ENCODE assay signal across 32 mouse cellular contexts in the genomic region with DNA sequence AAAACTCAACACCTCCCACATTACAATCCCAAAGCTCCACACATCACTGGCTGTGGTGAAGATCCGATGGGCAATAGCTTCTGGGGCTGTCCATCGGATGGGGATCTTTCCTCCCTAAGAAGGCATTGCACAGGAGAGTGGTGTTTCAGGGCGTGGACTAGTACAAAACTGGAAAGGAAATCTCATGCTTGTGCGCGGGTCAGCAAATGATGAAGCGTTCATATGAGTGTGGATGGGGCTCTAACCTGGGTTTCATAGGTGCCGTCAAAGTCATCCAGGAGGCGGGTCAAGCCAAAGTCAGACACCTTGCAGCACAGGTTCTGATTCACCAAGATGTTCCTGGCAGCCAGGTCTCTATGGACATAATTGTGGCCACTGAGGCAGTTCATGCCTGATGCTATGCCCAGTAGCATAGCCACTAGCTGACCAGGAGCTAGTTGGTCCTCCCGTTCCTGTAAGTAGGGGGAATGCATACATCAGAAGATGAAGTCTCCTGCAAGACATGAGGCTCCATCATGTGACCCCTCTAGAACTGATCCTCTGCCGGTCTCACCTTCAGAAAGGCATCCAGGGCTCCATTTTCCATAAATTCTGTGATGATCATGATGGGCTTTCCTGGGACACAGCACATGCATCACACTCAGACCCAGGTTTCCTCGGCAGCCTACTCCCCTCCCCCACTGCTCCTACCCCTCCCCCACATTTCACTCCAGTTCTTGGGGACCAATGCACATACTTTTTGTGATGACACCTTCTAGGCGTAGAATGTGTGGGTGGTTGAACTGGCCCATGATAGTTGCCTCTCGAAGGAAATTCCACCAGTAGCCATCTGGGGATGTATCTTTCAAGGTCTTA. TPM values are rescaled to one million over a fixed set of nuclear protein-coding genes. Genes with fewer than 3 reads are reported as not detected.
A peak's percentile ranks its signal among the peaks of the same experiment; 100 is the strongest.
DNase-seq lines count a peak whose midpoint lies in the region; ATAC-seq and TF ChIP-seq lines count a peak whose summit lies in the region.
"Had no signal": no experiment of that assay in that cellular context is flagged by ENCODE, and none has a peak within 500 bp of the region (broad histone marks: within the 10 kb centered on the region; RNA-seq: fewer than 3 reads in every experiment).

No protein-coding gene starts in this region.

- peaks cover 31 to 50% of the 10 kb centered on the region in 2 experiments for H3K4me1 ChIP-seq in heart, embryonic 14.5 days (ENCODE audit: control insufficient read depth in 2 of 2, insufficient read depth in 2 of 2, low read length in 2 of 2)
- H3K4me1 ChIP-seq in lung, embryonic 16.5 days (replicated peaks; ENCODE audit: control insufficient read depth, insufficient read depth, low read length): peaks cover 38% of the 10 kb centered on the region
- H3K4me1 ChIP-seq: embryonic facial prominence, embryonic 12.5 days; hindbrain, embryonic 12.5 days; midbrain, embryonic 13.5 days had no signal

- peaks cover 56% of the 10 kb centered on the region for H3K36me3 ChIP-seq in heart, embryonic 14.5 days (ENCODE audit: control insufficient read depth, insufficient read depth, low read length)
- H3K36me3 ChIP-seq in lung, embryonic 16.5 days (ENCODE audit: control insufficient read depth, insufficient read depth, low read length): peaks cover 40% of the 10 kb centered on the region
- H3K36me3 ChIP-seq in C2C12 (ENCODE audit: control insufficient read depth, insufficient read depth): peaks cover 43% of the 10 kb centered on the region

- H3ac ChIP-seq in C2C12 (ENCODE audit: control insufficient read depth, insufficient read length, low read depth): no peak overlapping the region

- H3K27ac ChIP-seq in heart, embryonic 14.5 days (replicated peaks in 1 of 2; ENCODE audit: control insufficient read depth in 1 of 2, insufficient read depth in 1 of 2, low read depth in 2 of 2, low read length in 2 of 2): peak overlapping the region; percentile 10 to 57; a peak in 2 of 4 replicates
- peak overlapping the region; percentile 83 for H3K27ac ChIP-seq in lung, embryonic 16.5 days (ENCODE audit: low read length)
- H3K27ac ChIP-seq: embryonic facial prominence, embryonic 12.5 days; forebrain, embryonic 10.5 days; forebrain, embryonic 15.5 days; hindbrain, embryonic 12.5 days; hindbrain, postnatal 0 days; intestine, embryonic 15.5 days; layer of hippocampus, adult 2 months; limb, embryonic 13.5 days; midbrain, embryonic 13.5 days; stomach, postnatal 0 days had no signal

- no peak for ATAC-seq in heart, embryonic 14.5 days (ENCODE audit: insufficient number of reproducible peaks, insufficient read depth, low FRiP score, low read depth)
- ATAC-seq in lung, embryonic 16.5 days (ENCODE audit: low read depth): no peak
- ATAC-seq: forebrain, embryonic 15.5 days; hindbrain, postnatal 0 days; intestine, embryonic 15.5 days; midbrain, embryonic 13.5 days had no signal

- no peak overlapping the region for H3K4me2 ChIP-seq in heart, embryonic 14.5 days (ENCODE audit: low read length)
- no peak overlapping the region for H3K4me2 ChIP-seq in lung, embryonic 16.5 days (ENCODE audit: low read depth, low read length)
- H3K4me2 ChIP-seq: embryonic facial prominence, embryonic 12.5 days; forebrain, embryonic 15.5 days; hindbrain, embryonic 12.5 days; intestine, embryonic 15.5 days; limb, embryonic 13.5 days; liver, embryonic 11.5 days; midbrain, embryonic 13.5 days had no signal

- DNase-seq in heart, adult 9 months (ENCODE audit: low spot score in 2 of 2): no peak
- DNase-seq in lung, adult 18-20 months: no peak
- DNase-seq in 3T3-L1 (ENCODE audit: low read depth, low spot score): peak; percentile 53
- DNase-seq in frontal cortex, adult 2 months (ENCODE audit: extremely low spot score in 1 of 2, low spot score in 1 of 2): no peak
- DNase-seq: adrenal gland, postnatal 10 days; cerebellum, adult 9-10 months; embryo, embryonic 11 days; kidney, adult 2 months; kidney, postnatal 36 days; lung, postnatal 36 days; thymus, postnatal 4 days had no signal

- peaks cover 19% of the 10 kb centered on the region for H3K79me2 ChIP-seq in C2C12 (ENCODE audit: control insufficient read depth, insufficient read depth)

- no peak overlapping the region for H3K9ac ChIP-seq in heart, embryonic 14.5 days (ENCODE audit: low read length)
- H3K9ac ChIP-seq in lung, embryonic 16.5 days (ENCODE audit: low read length): no peak overlapping the region
- H3K9ac ChIP-seq: embryonic facial prominence, embryonic 12.5 days; forebrain, embryonic 15.5 days; hindbrain, embryonic 12.5 days; intestine, embryonic 15.5 days; limb, embryonic 13.5 days; midbrain, embryonic 13.5 days had no signal

- no peak for TF ChIP-seq CTCF in C2C12 (IDR thresholded peaks at IDR 0.05; ENCODE audit: control insufficient read depth, insufficient read depth, insufficient read length)

- no peaks in the 10 kb centered on the region for H3K27me3 ChIP-seq in heart, embryonic 14.5 days (ENCODE audit: control insufficient read depth, insufficient read depth, low read length)
- no peaks in the 10 kb centered on the region for H3K27me3 ChIP-seq in lung, embryonic 16.5 days (ENCODE audit: control insufficient read depth, insufficient read depth, low read depth, low read length)
- H3K27me3 ChIP-seq in C2C12 (ENCODE audit: control insufficient read depth, insufficient read depth, insufficient read length): no peaks in the 10 kb centered on the region
- H3K27me3 ChIP-seq: embryonic facial prominence, embryonic 12.5 days; forebrain, embryonic 15.5 days; hindbrain, embryonic 12.5 days; intestine, embryonic 15.5 days; limb, embryonic 13.5 days; midbrain, embryonic 13.5 days; Patski had no signal

- WGBS in heart, embryonic 14.5 days: 83% methylated on average over 13 of the region's 13 CpGs
- 89% methylated on average over 13 of the region's 13 CpGs for WGBS in lung, embryonic 16.5 days

- no peak overlapping the region for H3K4me3 ChIP-seq in heart, embryonic 14.5 days (ENCODE audit: control insufficient read depth in 1 of 2, insufficient read depth in 1 of 2, low read depth in 1 of 2, low read length in 2 of 2)
- H3K4me3 ChIP-seq in lung, embryonic 16.5 days (ENCODE audit: low read length): no peak overlapping the region
- no peak overlapping the region for H3K4me3 ChIP-seq in C2C12 (ENCODE audit: insufficient read depth, poor library complexity, severe bottlenecking)
- H3K4me3 ChIP-seq: embryonic facial prominence, embryonic 12.5 days; forebrain, embryonic 10.5 days; forebrain, embryonic 15.5 days; hindbrain, embryonic 12.5 days; intestine, embryonic 15.5 days; layer of hippocampus, adult 2 months; limb, embryonic 13.5 days; midbrain, embryonic 13.5 days had no signal

- H3K79me3 ChIP-seq in C2C12 (ENCODE audit: low read depth): peaks cover 4% of the 10 kb centered on the region

- no peaks in the 10 kb centered on the region for H3K9me3 ChIP-seq in heart, embryonic 14.5 days (ENCODE audit: control insufficient read depth, low read length)
- no peaks in the 10 kb centered on the region for H3K9me3 ChIP-seq in lung, embryonic 16.5 days (ENCODE audit: control insufficient read depth, low read length)
- H3K9me3 ChIP-seq: embryonic facial prominence, embryonic 12.5 days; forebrain, embryonic 10.5 days; forebrain, embryonic 15.5 days; G1E; hindbrain, embryonic 12.5 days; intestine, embryonic 15.5 days; limb, embryonic 13.5 days; midbrain, embryonic 13.5 days had no signal

TF ChIP-seq in C2C12, 6 proteins besides CTCF, POLR2A, EP300 and RAD21:
- no peak for TF ChIP-seq CEBPB (IDR thresholded peaks at IDR 0.05; ENCODE audit: low read depth)
- TF ChIP-seq FOSL1 (IDR thresholded peaks at IDR 0.05; ENCODE audit: insufficient read depth, low read length, poor library complexity, severe bottlenecking): no peak
- peak; percentile 67 for TF ChIP-seq USF1 (IDR thresholded peaks at IDR 0.05; ENCODE audit: low read depth)
- no peak for TF ChIP-seq MYOD1 (IDR thresholded peaks at IDR 0.05; ENCODE audit: control insufficient read depth, insufficient read length, low read depth)

RNA-seq across cellular contexts. Expression of a gene that starts 11.8 kb away (rescaled TPM):
- 0.96 and 1.1 TPM in 2 replicates for polyA plus RNA-seq in heart, embryonic 14.5 days (2014; fragmentation: Nextera tagmentation; extraction: Ambion mirVana)
- 18.5 and 18.8 TPM in 2 replicates for polyA plus RNA-seq in lung, embryonic 16.5 days (2015; fragmentation: Nextera tagmentation; extraction: Ambion mirVana)
- 8.4 TPM for polyA plus RNA-seq in C2C12 (2012; fragmentation: generic; extraction: Trizol)
- polyA plus RNA-seq in frontal cortex, adult 2 months (2012; rRNA removed): 0.23 and 0.52 TPM in 2 replicates
- polyA plus RNA-seq: G1E had no signal

RNA-seq across cellular contexts. Expression of a gene that starts 11.8 kb away (rescaled TPM):
- 167 and 173 TPM in 2 replicates for polyA plus RNA-seq in heart, embryonic 14.5 days (2014; fragmentation: Nextera tagmentation; extraction: Ambion mirVana)
- 188 and 203 TPM in 2 replicates for polyA plus RNA-seq in lung, embryonic 16.5 days (2015; fragmentation: Nextera tagmentation; extraction: Ambion mirVana)
- 694 TPM for polyA plus RNA-seq in C2C12 (2012; fragmentation: generic; extraction: Trizol)
- 59.7 and 69.8 TPM in 2 replicates for polyA plus RNA-seq in frontal cortex, adult 2 months (2012; rRNA removed)

RNA-seq across cellular contexts. Expression of a gene that starts 36.8 kb away (rescaled TPM):
- polyA plus RNA-seq in heart, embryonic 14.5 days (2014; fragmentation: Nextera tagmentation; extraction: Ambion mirVana): 0.14 and 0.20 TPM in 2 replicates
- 0.10 and 0.16 TPM in 2 replicates for polyA plus RNA-seq in lung, embryonic 16.5 days (2015; fragmentation: Nextera tagmentation; extraction: Ambion mirVana)
- 15.6 TPM for polyA plus RNA-seq in C2C12 (2012; fragmentation: generic; extraction: Trizol)
- 85.7 and 92.4 TPM in 2 replicates for polyA plus RNA-seq in frontal cortex, adult 2 months (2012; rRNA removed)
- polyA plus RNA-seq: liver, embryonic 16.5 days had no signal

RNA-seq across cellular contexts. Expression of a gene that starts 38.8 kb away (rescaled TPM):
- polyA plus RNA-seq in heart, embryonic 14.5 days (2014; fragmentation: Nextera tagmentation; extraction: Ambion mirVana): not detected in 2 replicates
- not detected in 2 replicates for polyA plus RNA-seq in lung, embryonic 16.5 days (2015; fragmentation: Nextera tagmentation; extraction: Ambion mirVana)
- not detected for polyA plus RNA-seq in C2C12 (2012; fragmentation: generic; extraction: Trizol)
- polyA plus RNA-seq in frontal cortex, adult 2 months (2012; rRNA removed): 0.17 and 0.18 TPM in 2 replicates
- polyA plus RNA-seq: embryonic facial prominence, embryonic 12.5 days; forebrain, embryonic 10.5 days; forebrain, embryonic 15.5 days; G1E; heart, embryonic 16.5 days; hindbrain, embryonic 12.5 days; hindbrain, postnatal 0 days; intestine, embryonic 15.5 days; kidney, adult 2 months; kidney, embryonic 16.5 days; limb, embryonic 13.5 days; liver, embryonic 11.5 days; liver, embryonic 16.5 days; midbrain, embryonic 13.5 days; neural tube, embryonic 14.5 days; Patski; stomach, postnatal 0 days; thymus, postnatal 0 days had no signal

RNA-seq across cellular contexts. Expression of a gene that starts 44.0 kb away (rescaled TPM):
- not detected in 2 replicates for polyA plus RNA-seq in heart, embryonic 14.5 days (2014; fragmentation: Nextera tagmentation; extraction: Ambion mirVana)
- not detected in 2 replicates for polyA plus RNA-seq in lung, embryonic 16.5 days (2015; fragmentation: Nextera tagmentation; extraction: Ambion mirVana)
- polyA plus RNA-seq in C2C12 (2012; fragmentation: generic; extraction: Trizol): not detected
- 0.08 and 0.14 TPM in 2 replicates for polyA plus RNA-seq in frontal cortex, adult 2 months (2012; rRNA removed)
- polyA plus RNA-seq: embryonic facial prominence, embryonic 12.5 days; forebrain, embryonic 10.5 days; forebrain, embryonic 15.5 days; G1E; heart, embryonic 16.5 days; hindbrain, embryonic 12.5 days; hindbrain, postnatal 0 days; intestine, embryonic 15.5 days; kidney, adult 2 months; kidney, embryonic 16.5 days; limb, embryonic 13.5 days; liver, embryonic 11.5 days; liver, embryonic 16.5 days; midbrain, embryonic 13.5 days; neural tube, embryonic 14.5 days; Patski; stomach, postnatal 0 days; thymus, postnatal 0 days had no signal

Comparison
In these comparisons a context has a peak if more than half of its experiments do, and no peak if none do; other contexts are left out.
1. RNA of a gene that starts 36.8 kb away (polyA plus RNA-seq): 85.7 to 92.4 TPM in frontal cortex, adult 2 months and 15.6 TPM in C2C12 (single experiment); 0.14 to 0.20 TPM in heart, embryonic 14.5 days and 0.10 to 0.16 TPM in lung, embryonic 16.5 days; every median in the first group is over 10 times any median in the second.